In the genomic region with DNA sequence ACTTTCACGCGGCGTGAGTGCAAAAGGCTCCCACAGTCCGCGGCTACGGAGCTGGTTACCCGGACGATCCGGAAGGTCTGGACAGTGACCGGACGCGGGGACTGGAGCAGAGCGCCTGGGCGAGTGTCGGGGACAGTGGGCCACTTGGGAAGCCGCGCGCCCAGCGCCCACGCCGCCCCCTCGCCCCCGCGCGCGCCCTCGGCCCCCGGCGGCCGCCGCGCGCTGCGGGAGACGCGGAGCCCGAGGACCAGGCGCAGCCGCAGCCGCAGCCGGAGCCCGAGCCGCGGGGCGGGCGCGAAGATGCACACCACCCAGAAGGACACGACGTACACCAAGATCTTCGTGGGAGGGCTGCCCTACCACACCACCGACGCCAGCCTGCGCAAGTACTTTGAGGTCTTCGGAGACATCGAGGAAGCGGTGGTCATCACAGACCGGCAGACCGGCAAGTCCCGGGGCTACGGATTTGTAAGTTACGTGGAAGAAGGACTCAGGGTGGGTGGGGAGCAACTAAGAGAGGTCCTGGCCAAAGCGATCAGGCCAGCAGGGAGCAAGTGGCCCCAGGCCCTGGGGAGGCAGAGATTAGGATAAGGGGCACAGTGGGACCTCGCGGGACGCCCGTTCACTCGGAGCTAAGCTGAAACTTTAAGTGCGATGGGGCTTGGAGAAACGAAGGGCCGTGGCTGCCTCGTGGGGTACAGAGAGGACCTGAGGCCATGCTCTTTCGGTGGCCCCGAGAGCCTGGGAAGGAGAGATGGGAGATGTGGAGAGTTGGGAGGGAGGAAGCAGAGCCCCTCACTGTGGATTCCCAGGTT, we compare ENCODE assay signal across 7 mouse cellular contexts. TPM values are rescaled to one million over a fixed set of nuclear protein-coding genes. Genes with fewer than 3 reads are reported as not detected.
DNase-seq lines count a peak whose midpoint lies in the region; ATAC-seq and TF ChIP-seq lines count a peak whose summit lies in the region.

No protein-coding gene starts in this region.

- H3K9me3 ChIP-seq in lung, embryonic 15.5 days: no peaks in the 10 kb centered on the region
- H3K9me3 ChIP-seq in forebrain, embryonic 13.5 days (replicated peaks): no peaks in the 10 kb centered on the region
- no peaks in the 10 kb centered on the region for H3K9me3 ChIP-seq in midbrain, embryonic 10.5 days (replicated peaks)
- no peaks in the 10 kb centered on the region for H3K9me3 ChIP-seq in stomach, embryonic 16.5 days (replicated peaks; ENCODE audit: control insufficient read depth, low read length)

- peak overlapping the region; percentile 52 for H3K9ac ChIP-seq in lung, embryonic 15.5 days
- H3K9ac ChIP-seq in forebrain, embryonic 13.5 days: peak overlapping the region; percentile 87
- H3K9ac ChIP-seq in stomach, embryonic 16.5 days (ENCODE audit: low read length): peak overlapping the region; percentile 77

- H3K27ac ChIP-seq in lung, embryonic 15.5 days: 0 out of 2 replicates have a peak overlapping the region, but pooled peaks have one; percentile 7
- peak overlapping the region; percentile 10; the same call in 1 of the 2 replicates for H3K27ac ChIP-seq in forebrain, embryonic 13.5 days
- H3K27ac ChIP-seq in midbrain, embryonic 10.5 days (replicated peaks): peak overlapping the region; percentile 90
- H3K27ac ChIP-seq in stomach, embryonic 16.5 days (ENCODE audit: low read length): no peak overlapping the region

- peak; percentile 53; the same call in 1 of the 2 replicates for ATAC-seq in lung, embryonic 15.5 days (ENCODE audit: borderline replicate concordance, extremely low read depth, low FRiP score, low TSS enrichment)
- ATAC-seq in forebrain, embryonic 13.5 days: peak; percentile 70
- ATAC-seq in stomach, embryonic 16.5 days (ENCODE audit: insufficient read depth, low FRiP score): peak; percentile 52; the same call in 1 of the 2 replicates

- H3K36me3 ChIP-seq in lung, embryonic 15.5 days: no peaks in the 10 kb centered on the region
- peaks cover 3% of the 10 kb centered on the region; the same call in 1 of the 2 replicates for H3K36me3 ChIP-seq in forebrain, embryonic 13.5 days (ENCODE audit: poor library complexity, severe bottlenecking)
- H3K36me3 ChIP-seq in midbrain, embryonic 10.5 days: peaks cover 23% of the 10 kb centered on the region
- no peaks in the 10 kb centered on the region for H3K36me3 ChIP-seq in stomach, embryonic 16.5 days (ENCODE audit: control insufficient read depth, insufficient read depth, low read length)

- no peak for TF ChIP-seq CTCF in brain, embryonic 14.5 days (IDR thresholded peaks at IDR 0.05; ENCODE audit: borderline replicate concordance, extremely low read depth, insufficient read depth, insufficient read length)

- H3K4me3 ChIP-seq in lung, embryonic 15.5 days: peak overlapping the region; percentile 56
- H3K4me3 ChIP-seq in forebrain, embryonic 13.5 days: peak overlapping the region; percentile 73
- peak overlapping the region; percentile 67 for H3K4me3 ChIP-seq in midbrain, embryonic 10.5 days
- peak overlapping the region; percentile 69 for H3K4me3 ChIP-seq in stomach, embryonic 16.5 days (replicated peaks; ENCODE audit: low read length)

- H3K27me3 ChIP-seq in lung, embryonic 15.5 days: peaks cover 8% of the 10 kb centered on the region; the same call in 1 of the 2 replicates
- no peaks in the 10 kb centered on the region for H3K27me3 ChIP-seq in forebrain, embryonic 13.5 days
- peaks cover 13% of the 10 kb centered on the region; the same call in 1 of the 2 replicates for H3K27me3 ChIP-seq in midbrain, embryonic 10.5 days (ENCODE audit: low read depth, poor library complexity, severe bottlenecking)
- no peaks in the 10 kb centered on the region for H3K27me3 ChIP-seq in stomach, embryonic 16.5 days (ENCODE audit: control insufficient read depth, insufficient read depth, low read length)

- peak overlapping the region; percentile 83 for H3K4me2 ChIP-seq in lung, embryonic 15.5 days
- H3K4me2 ChIP-seq in forebrain, embryonic 13.5 days: peak overlapping the region; percentile 96
- H3K4me2 ChIP-seq in stomach, embryonic 16.5 days (ENCODE audit: low read depth, low read length): peak overlapping the region; percentile 96

- peaks cover 4% of the 10 kb centered on the region; the same call in 1 of the 2 replicates for H3K4me1 ChIP-seq in lung, embryonic 15.5 days
- peaks cover 9% of the 10 kb centered on the region; the same call in 1 of the 2 replicates for H3K4me1 ChIP-seq in forebrain, embryonic 13.5 days
- H3K4me1 ChIP-seq in midbrain, embryonic 10.5 days: peaks cover 24% of the 10 kb centered on the region
- H3K4me1 ChIP-seq in stomach, embryonic 16.5 days (ENCODE audit: control insufficient read depth, insufficient read depth, low read length): 0 out of 2 replicates have a peak, but pooled peaks cover 4% of the 10 kb centered on the region

- 2% methylated on average over 58 of the region's 73 CpGs for WGBS in lung, embryonic 15.5 days
- WGBS in forebrain, embryonic 13.5 days: under 1% methylated on average over 70 of the region's 73 CpGs
- WGBS in midbrain, embryonic 10.5 days: under 1% methylated on average over 73 of the region's 73 CpGs
- 1% methylated on average over 73 of the region's 73 CpGs for WGBS in stomach, embryonic 16.5 days

- DNase-seq in lung, adult 18-20 months: no peak
- peak; percentile 59 for DNase-seq in brain, embryonic 14.5 days (ENCODE audit: low read depth)
- DNase-seq in kidney, postnatal 10 days: peak; percentile 27
- DNase-seq in midbrain, embryonic 10.5 days (ENCODE audit: low spot score): peak; percentile 64

- TF ChIP-seq POLR2A in brain, embryonic 14.5 days (IDR thresholded peaks at IDR 0.05; ENCODE audit: borderline replicate concordance, extremely low read depth, insufficient read depth, insufficient read length, poor library complexity, severe bottlenecking): no peak

RNA-seq across cellular contexts. Expression of gene Rbm24, which starts 0.7 kb away (rescaled TPM):
- polyA plus RNA-seq in lung, embryonic 15.5 days (2015; fragmentation: Nextera tagmentation; extraction: Ambion mirVana): 3.7 and 4.0 TPM in 2 replicates
- polyA plus RNA-seq in brain, embryonic 14.5 days (2012; rRNA removed): 8.3 and 15.2 TPM in 2 replicates
- polyA plus RNA-seq in forebrain, embryonic 13.5 days (2015; fragmentation: Nextera tagmentation; extraction: Ambion mirVana): 4.4 and 5.6 TPM in 2 replicates
- 1.9 and 2.1 TPM in 2 replicates for polyA plus RNA-seq in midbrain, embryonic 10.5 days (2016; fragmentation: Nextera tagmentation; extraction: Ambion mirVana)
- polyA plus RNA-seq in stomach, embryonic 16.5 days (2015; fragmentation: Nextera tagmentation; extraction: Ambion mirVana): 1.1 and 2.0 TPM in 2 replicates

Comparison
In these comparisons a context has a peak if more than half of its experiments do, and no peak if none do; other contexts are left out.
1. DNase-seq: peak in brain, embryonic 14.5 days (single experiment), kidney, postnatal 10 days (single experiment) and midbrain, embryonic 10.5 days (single experiment); none in lung, adult 18-20 months (0 of 2).
2. Peak in every context shown above with its lines, with median percentiles within 50 percentile points of each other: ATAC-seq, H3K4me2 ChIP-seq, H3K4me3 ChIP-seq and H3K9ac ChIP-seq.